Mouse (Mus musculus) megakaryocyte, embryonic 14.5 days (primary cell): ENCODE data around the gene Lhx2.

Experiments used
- FLI1 ChIP-seq: IDR thresholded peaks from 2 replicates; pipeline ENCODE4 v1.6.1; 2012; ENCODE audit warnings: low read length, inconsistent platforms, mixed read lengths
- GATA1 ChIP-seq: IDR thresholded peaks from 3 replicates; pipeline ENCODE4 v1.6.1; 2012; ENCODE audit warnings: mixed read lengths, low read length, inconsistent platforms, borderline replicate concordance

- no peak for TF ChIP-seq GATA1
- TF ChIP-seq FLI1 = no peak
These were observed 18.5 kb downstream of the Lhx2 start for GRCm38 (mm10) chr2:38357294-38358246.
